Mouse (Mus musculus) C2C12 (cell line): ENCODE measurements around the gene 4930432M17Rik.

Experiments used
- CEBPB ChIP-seq: IDR thresholded peaks from one replicate; pipeline ENCODE4 v1.6.1; 2011; ENCODE audit warnings: low read depth, mild to moderate bottlenecking, control low read depth, moderate library complexity
- CTCF ChIP-seq: IDR thresholded peaks from one replicate; pipeline ENCODE4 v1.5.1; 2011; ENCODE audit not compliant: control insufficient read depth, insufficient read depth, insufficient read length
- MAX ChIP-seq: IDR thresholded peaks from one replicate; pipeline ENCODE4 v1.6.1; 2011; ENCODE audit warnings: mild to moderate bottlenecking, control low read depth
- USF1 ChIP-seq: IDR thresholded peaks from one replicate; pipeline ENCODE4 v1.6.1; 2011; ENCODE audit warnings: low read depth, mild to moderate bottlenecking, control low read depth, moderate library complexity

DNA sequence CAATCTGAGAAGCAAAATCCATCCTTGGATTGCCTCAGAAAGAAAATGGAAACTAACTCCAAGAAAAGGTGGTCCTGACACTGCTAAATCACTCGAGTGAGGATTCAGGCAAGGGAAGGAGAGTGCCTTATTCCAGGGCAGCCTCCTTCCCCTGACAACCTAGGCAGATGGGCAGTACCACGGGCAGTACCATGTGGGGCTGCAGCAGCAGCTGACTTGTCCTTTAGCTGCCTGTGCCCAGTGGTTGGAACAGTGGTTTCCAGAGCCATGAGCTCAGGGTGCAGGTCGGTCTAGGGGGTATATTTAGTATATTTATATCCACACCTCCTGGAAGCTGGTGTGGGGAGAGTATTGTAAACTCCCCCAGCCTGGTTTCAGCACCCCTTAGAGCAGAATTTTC, 42.3 kb upstream of the 4930432M17Rik start:
- TF ChIP-seq CTCF (no peak), CEBPB (no peak), USF1 (no peak), MAX (no peak)
